Mouse (Mus musculus): Measurements from ENCODE around the gene Rptor.

GRCm38 (mm10) chr11:119572316-119573010, 30.2 kb upstream of the Rptor start:
- TF ChIP-seq CTCF (IDR thresholded peaks at IDR 0.05; ENCODE audit: borderline replicate concordance, extremely low read depth, insufficient read depth, insufficient read length) (no peak), POLR2A (IDR thresholded peaks at IDR 0.05; ENCODE audit: borderline replicate concordance, extremely low read depth, insufficient read depth, insufficient read length, poor library complexity, severe bottlenecking) (no peak)
